Mouse (Mus musculus) layer of hippocampus, adult 11-12 months (tissue): ENCODE measurements at regions not wholly inside any gene's neighbourhood (a gene's known extent, or its start where the extent isn't known, plus 50 kb on each side); places are given as distances from the start of the nearest gene placed in this dataset.
A peak's percentile ranks its signal among the peaks of the same experiment; 100 is the strongest.

Experiments
- DNase-seq: peaks from one replicate; pipeline ENCODE4 v3.0.0; 2022; ENCODE audit warnings: low spot score

GRCm38 (mm10) chr9:51379589-51379988, 50.9 kb upstream of the 1810046K07Rik start:
- no peak for DNase-seq

- no peak for DNase-seq
These were observed 65.2 kb upstream of the 1810046K07Rik start for GRCm38 (mm10) chr9:51393921-51394320.

- DNase-seq = peak; percentile 66
These were observed 65.7 kb upstream of the 1810046K07Rik start for GRCm38 (mm10) chr9:51394372-51394771.

- peak; percentile 22 for DNase-seq
These were observed 68.1 kb upstream of the 1810046K07Rik start for GRCm38 (mm10) chr9:51396801-51397200.

- no peak for DNase-seq
These were observed 69.0 kb upstream of the 1810046K07Rik start for GRCm38 (mm10) chr9:51397589-51398220.

GRCm38 (mm10) chr9:51398886-51399285, 70.2 kb upstream of the 1810046K07Rik start:
- no peak for DNase-seq

GRCm38 (mm10) chr9:51399356-51399755, 70.6 kb upstream of the 1810046K07Rik start:
- DNase-seq = no peak

GRCm38 (mm10) chr9:51401779-51402178, 73.1 kb upstream of the 1810046K07Rik start:
- no peak for DNase-seq

GRCm38 (mm10) chr9:51407978-51408377, 79.3 kb upstream of the 1810046K07Rik start:
- DNase-seq = no peak

GRCm38 (mm10) chr9:51418923-51419482, 90.3 kb upstream of the 1810046K07Rik start:
- DNase-seq = no peak

GRCm38 (mm10) chr9:51422553-51422952, 93.8 kb upstream of the 1810046K07Rik start:
- no peak for DNase-seq

GRCm38 (mm10) chr9:51423341-51423740, 94.6 kb upstream of the 1810046K07Rik start:
- peak; percentile 21 for DNase-seq

- DNase-seq = no peak
These were observed 101.7 kb upstream of the 1810046K07Rik start for GRCm38 (mm10) chr9:51430426-51430825.

GRCm38 (mm10) chr9:51437130-51437529, 108.4 kb upstream of the 1810046K07Rik start:
- no peak for DNase-seq

GRCm38 (mm10) chr9:51441773-51442381, 113.2 kb upstream of the 1810046K07Rik start:
- peak; percentile 47 for DNase-seq

- no peak for DNase-seq
These were observed 127.0 kb upstream of the 1810046K07Rik start for GRCm38 (mm10) chr9:51455690-51456089.

GRCm38 (mm10) chr9:51462463-51463024, 133.8 kb upstream of the 1810046K07Rik start:
- DNase-seq = no peak

- DNase-seq = no peak
These were observed 141.3 kb upstream of the 1810046K07Rik start for GRCm38 (mm10) chr9:51470031-51470430.

GRCm38 (mm10) chr9:51476511-51477056, 147.9 kb upstream of the 1810046K07Rik start:
- no peak for DNase-seq

GRCm38 (mm10) chr9:51487840-51488239, 159.1 kb upstream of the 1810046K07Rik start:
- DNase-seq = no peak

- DNase-seq = no peak
These were observed 178.7 kb upstream of the 1810046K07Rik start for GRCm38 (mm10) chr9:51507265-51507913.

GRCm38 (mm10) chr9:51517643-51518042, 188.9 kb upstream of the 1810046K07Rik start:
- DNase-seq = peak; percentile 72
